Mouse (Mus musculus) lung, embryonic 15.5 days (tissue): ENCODE measurements around the gene Rflna. TPM values are rescaled to one million over a fixed set of nuclear protein-coding genes. Genes with fewer than 3 reads are reported as not detected.

ENCODE experiments used
- ATAC-seq: fragments of 200-750 bp; cut with Nextera tagmentation; 2 replicates; pipeline ENCODE4 v1.8.0; 2017; ENCODE audit warnings: moderate number of reproducible peaks, borderline replicate concordance; ENCODE audit not compliant: low FRiP score, low TSS enrichment; ENCODE audit errors: extremely low read depth
- H3K27ac ChIP-seq: fragments of 300-500 bp; sonication (generic); 2 replicates; pipeline ENCODE4 v1.5.1; 2015; ENCODE audit warnings: moderate library complexity, mild to moderate bottlenecking, inconsistent platforms
- H3K27me3 ChIP-seq: fragments of 300-500 bp; sonication (generic); 2 replicates; pipeline ENCODE4 v1.6.1; 2015; ENCODE audit warnings: inconsistent platforms
- H3K36me3 ChIP-seq: fragments of 300-500 bp; sonication (generic); 2 replicates; pipeline ENCODE4 v1.6.1; 2015; ENCODE audit warnings: inconsistent platforms
- H3K4me1 ChIP-seq: fragments of 300-500 bp; sonication (generic); 2 replicates; pipeline ENCODE4 v1.6.1; 2015; ENCODE audit warnings: inconsistent platforms
- H3K4me2 ChIP-seq: fragments of 300-500 bp; sonication (generic); 2 replicates; pipeline ENCODE4 v1.6.1; 2015; ENCODE audit warnings: inconsistent platforms, mild to moderate bottlenecking, moderate library complexity
- H3K4me3 ChIP-seq: fragments of 300-500 bp; sonication (generic); 2 replicates; pipeline ENCODE4 v1.5.1; 2015; ENCODE audit warnings: mild to moderate bottlenecking, inconsistent platforms
- H3K9ac ChIP-seq: fragments of 300-500 bp; sonication (generic); 2 replicates; pipeline ENCODE4 v1.6.1; 2015; ENCODE audit warnings: inconsistent platforms
- H3K9me3 ChIP-seq: fragments of 300-500 bp; sonication (generic); 2 replicates; pipeline ENCODE4 v1.6.1; 2016; ENCODE audit warnings: inconsistent platforms
- WGBS: fragments of 180-500 bp; shearing (Covaris S2); methylation state at CpG from one replicate; pipeline ENCODE4 v1.1.7; 2015; 5-methylcytosine and 5-hydroxymethylcytosine counted together
- polyA plus RNA-seq: library from polyadenylated mRNA; unstranded; fragments of >200 nt; fragmentation: Nextera tagmentation; extraction: Ambion mirVana; gene quantifications from 2 replicates; pipeline ENCODE4 v1.2.1, GENCODE M21; 2015

Gene Rflna
- polyA plus RNA-seq, 1 experiment from 2014 or later, result 7.7 TPM

DNA sequence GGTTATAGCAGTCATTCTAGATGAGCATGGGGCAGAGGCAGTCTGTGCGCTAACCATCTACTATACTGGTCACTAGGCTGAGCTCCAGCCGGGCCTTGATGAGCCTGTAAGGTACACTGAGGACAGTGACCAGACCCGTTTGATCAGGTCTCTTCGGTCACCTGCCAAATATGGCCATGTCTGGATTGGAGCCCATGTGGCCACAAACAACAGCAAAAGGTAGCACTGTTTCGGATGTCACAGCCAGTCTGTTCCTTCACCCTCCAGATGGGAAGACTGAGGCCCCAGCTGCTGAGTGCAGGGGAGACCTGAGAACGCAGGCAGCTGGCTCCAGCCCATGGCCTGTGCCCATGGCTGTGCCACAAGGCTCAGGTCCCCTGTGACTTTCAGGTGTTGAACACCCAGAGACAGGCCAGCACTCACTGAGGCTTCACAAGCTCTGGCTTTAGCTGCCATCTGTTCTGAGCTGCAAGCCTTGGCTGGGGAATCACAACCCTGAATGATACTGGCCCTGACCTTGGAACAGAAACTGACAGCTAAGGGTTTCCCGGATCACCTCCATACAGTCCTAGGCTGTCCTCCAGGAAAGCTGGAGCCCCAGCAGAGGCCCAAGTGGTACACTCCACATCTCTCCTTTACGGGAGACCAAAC, 36.5 kb downstream of the Rflna start:
- Histone ChIP-seq H3K4me3 (no peak overlapping the region), H3K36me3 (peaks cover 76% of the 10 kb centered on the region), H3K9ac (no peak overlapping the region), H3K27me3 (no peaks in the 10 kb centered on the region), H3K9me3 (no peaks in the 10 kb centered on the region), H3K4me2 (no peak overlapping the region), H3K4me1 (no peaks in the 10 kb centered on the region), H3K27ac (no peak overlapping the region)
- ATAC-seq, result no peak
- WGBS, result 89% methylated on average over 8 of the region's 8 CpGs

DNA sequence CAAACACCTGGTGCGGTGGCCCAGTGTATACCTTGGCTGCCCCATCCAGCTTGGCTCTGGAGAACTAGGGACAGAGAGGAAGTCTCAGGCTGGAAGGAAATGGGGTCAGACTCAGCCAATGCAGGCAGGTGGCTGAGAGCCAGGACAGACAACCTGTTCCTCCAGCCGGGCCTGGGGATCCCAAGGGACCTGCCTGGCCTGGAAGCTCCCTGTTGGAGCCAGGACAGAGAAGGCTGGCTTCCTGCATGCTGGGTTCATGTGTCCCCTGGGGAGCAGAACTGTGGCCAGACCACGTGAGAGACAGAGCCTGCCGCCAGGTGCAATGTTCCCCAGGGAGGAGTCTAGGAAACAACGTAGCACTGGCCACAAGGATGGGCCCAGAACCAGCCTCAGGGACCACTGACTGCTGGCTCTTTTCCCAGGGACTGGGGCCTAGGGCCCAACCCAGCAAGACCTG, 37.1 kb downstream of the Rflna start:
- peaks cover 75% of the 10 kb centered on the region for H3K36me3 ChIP-seq
- no peak overlapping the region for H3K27ac ChIP-seq
- no peak overlapping the region for H3K9ac ChIP-seq
- H3K4me3 ChIP-seq, result no peak overlapping the region
- no peak for ATAC-seq
- no peak overlapping the region for H3K4me2 ChIP-seq
- H3K4me1 ChIP-seq, result no peaks in the 10 kb centered on the region
- no peaks in the 10 kb centered on the region for H3K27me3 ChIP-seq
- 68% methylated on average over 5 of the region's 5 CpGs for WGBS
- H3K9me3 ChIP-seq, result no peaks in the 10 kb centered on the region

DNA sequence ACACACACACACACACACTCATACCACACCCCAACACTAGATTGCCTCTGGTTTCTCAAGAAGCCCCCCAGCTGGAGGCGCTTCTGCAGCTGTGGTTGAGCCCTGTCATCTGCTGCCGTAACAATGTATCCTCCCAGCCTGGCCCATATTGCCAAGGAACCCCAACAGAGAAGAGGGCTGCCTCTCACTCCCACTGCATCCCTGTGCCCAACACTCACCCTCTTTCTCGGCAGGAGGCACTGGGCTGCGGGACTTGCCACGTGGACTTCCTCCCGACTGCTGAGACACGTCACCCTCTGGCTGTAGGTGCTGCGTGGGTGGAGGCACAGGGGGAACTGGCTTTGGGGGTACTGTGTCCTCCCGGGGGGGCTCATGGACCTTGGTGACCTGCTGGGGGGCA, 38.6 kb downstream of the Rflna start:
- Histone ChIP-seq H3K36me3 (peaks cover 72% of the 10 kb centered on the region), H3K9ac (no peak overlapping the region), H3K27me3 (no peaks in the 10 kb centered on the region), H3K27ac (no peak overlapping the region), H3K4me2 (no peak overlapping the region), H3K4me3 (no peak overlapping the region), H3K4me1 (no peaks in the 10 kb centered on the region), H3K9me3 (no peaks in the 10 kb centered on the region)
- WGBS, result 74% methylated on average over 9 of the region's 9 CpGs
- no peak for ATAC-seq

DNA sequence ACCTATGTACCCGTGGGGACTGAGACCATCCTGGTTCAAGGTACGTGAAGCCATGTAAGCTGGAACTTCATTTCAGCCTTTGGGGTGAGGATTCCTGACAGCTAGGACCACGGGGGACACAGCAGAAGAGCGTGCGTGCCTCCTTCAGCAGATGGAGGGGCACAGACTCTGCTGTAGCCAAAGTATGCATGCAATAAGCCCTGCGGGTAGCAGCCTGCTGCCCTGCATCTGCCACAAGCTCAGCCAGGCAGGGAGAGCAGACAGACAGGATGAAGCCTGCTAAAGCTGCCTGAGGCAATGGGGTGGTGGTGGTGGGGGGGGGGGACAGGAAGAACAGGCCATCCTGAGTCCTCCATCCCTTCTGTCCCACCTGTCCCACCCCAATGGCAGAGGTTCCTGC, 40.4 kb downstream of the Rflna start:
- ATAC-seq, result no peak
- 96% methylated on average over 6 of the region's 6 CpGs for WGBS
- no peak overlapping the region for H3K9ac ChIP-seq
- H3K36me3 ChIP-seq, result peaks cover 72% of the 10 kb centered on the region
- no peaks in the 10 kb centered on the region for H3K27me3 ChIP-seq
- H3K9me3 ChIP-seq, result no peaks in the 10 kb centered on the region
- H3K4me1 ChIP-seq, result no peaks in the 10 kb centered on the region
- H3K27ac ChIP-seq, result no peak overlapping the region
- no peak overlapping the region for H3K4me3 ChIP-seq
- H3K4me2 ChIP-seq, result no peak overlapping the region

DNA sequence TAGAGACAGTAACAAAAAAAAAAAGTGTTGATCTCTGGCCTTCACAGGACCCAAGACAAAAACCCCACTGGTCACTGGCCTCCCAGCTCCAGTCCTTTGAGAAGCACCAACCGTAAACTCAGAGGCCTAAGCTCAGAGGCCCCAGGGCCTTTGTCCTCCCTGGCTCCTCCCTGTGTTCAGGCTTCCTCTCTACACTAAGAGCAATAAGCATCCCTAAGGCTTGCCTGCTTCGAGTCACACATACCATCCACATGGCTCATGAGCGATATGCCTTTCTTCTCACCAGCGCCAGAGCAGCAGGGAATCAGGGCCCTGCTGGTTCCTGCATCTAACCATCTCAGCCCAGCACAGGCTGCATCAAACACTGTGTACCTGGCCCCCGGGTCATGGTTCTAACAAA, 42.2 kb downstream of the Rflna start:
- Histone ChIP-seq H3K4me2 (no peak overlapping the region), H3K4me1 (no peaks in the 10 kb centered on the region), H3K9me3 (no peaks in the 10 kb centered on the region), H3K27ac (no peak overlapping the region), H3K27me3 (no peaks in the 10 kb centered on the region), H3K4me3 (no peak overlapping the region), H3K36me3 (peaks cover 78% of the 10 kb centered on the region), H3K9ac (no peak overlapping the region)
- no peak for ATAC-seq
- 72% methylated on average over 5 of the region's 5 CpGs for WGBS

DNA sequence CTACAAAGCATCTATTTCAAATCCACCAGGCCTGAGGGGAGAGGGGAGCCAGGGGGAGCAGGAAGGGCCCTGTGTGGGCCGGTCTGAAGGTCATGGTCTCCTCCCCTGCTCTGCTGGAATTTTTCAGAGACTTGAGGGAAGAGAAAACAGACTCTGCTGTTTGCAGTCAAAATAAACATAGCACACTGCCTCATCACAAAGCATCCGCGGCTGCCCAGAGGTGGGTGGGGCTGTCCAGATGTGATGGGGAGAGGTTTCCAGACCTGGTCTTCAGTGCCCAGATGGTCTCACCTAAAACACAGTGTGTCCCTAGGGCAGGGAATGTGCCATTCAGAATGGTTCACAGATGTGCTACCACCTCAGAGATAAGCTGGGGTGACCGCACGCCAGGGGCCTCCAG, 43.4 kb downstream of the Rflna start:
- H3K9ac ChIP-seq, result no peak overlapping the region
- 0 out of 2 replicates have a peak, but pooled peaks cover under 1% of the 10 kb centered on the region for H3K4me1 ChIP-seq
- no peak overlapping the region for H3K4me2 ChIP-seq
- 51% methylated on average over 5 of the region's 5 CpGs for WGBS
- H3K4me3 ChIP-seq, result no peak overlapping the region
- H3K36me3 ChIP-seq, result peaks cover 82% of the 10 kb centered on the region
- H3K27ac ChIP-seq, result no peak overlapping the region
- no peak for ATAC-seq
- H3K9me3 ChIP-seq, result no peaks in the 10 kb centered on the region
- H3K27me3 ChIP-seq, result no peaks in the 10 kb centered on the region

DNA sequence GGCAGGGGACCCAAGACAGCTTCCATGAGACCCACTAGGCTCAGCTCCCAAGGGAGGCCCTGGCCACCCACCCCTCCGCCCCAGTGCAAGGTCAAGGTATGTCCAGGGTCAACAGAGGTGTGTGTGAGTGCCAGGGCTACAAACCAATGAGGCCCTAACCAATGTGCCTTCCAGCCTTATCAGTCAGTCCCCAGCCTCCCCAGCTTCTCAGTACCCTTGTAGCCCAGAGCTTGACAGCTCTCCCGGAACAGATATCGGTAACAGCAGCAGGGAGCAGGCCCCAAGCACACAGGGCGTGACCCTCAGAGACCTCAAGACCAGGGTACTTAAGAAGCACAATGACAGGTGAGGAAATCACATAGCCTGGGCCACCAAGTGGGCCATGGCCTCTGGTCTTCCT, 46.5 kb downstream of the Rflna start:
- WGBS, result 83% methylated on average over 4 of the region's 4 CpGs
- Histone ChIP-seq H3K4me3 (no peak overlapping the region), H3K36me3 (peaks cover 65% of the 10 kb centered on the region), H3K9me3 (no peaks in the 10 kb centered on the region), H3K27me3 (no peaks in the 10 kb centered on the region), H3K9ac (no peak overlapping the region), H3K4me1 (peaks cover 31% of the 10 kb centered on the region), H3K4me2 (no peak overlapping the region), H3K27ac (no peak overlapping the region)
- ATAC-seq, result no peak

DNA sequence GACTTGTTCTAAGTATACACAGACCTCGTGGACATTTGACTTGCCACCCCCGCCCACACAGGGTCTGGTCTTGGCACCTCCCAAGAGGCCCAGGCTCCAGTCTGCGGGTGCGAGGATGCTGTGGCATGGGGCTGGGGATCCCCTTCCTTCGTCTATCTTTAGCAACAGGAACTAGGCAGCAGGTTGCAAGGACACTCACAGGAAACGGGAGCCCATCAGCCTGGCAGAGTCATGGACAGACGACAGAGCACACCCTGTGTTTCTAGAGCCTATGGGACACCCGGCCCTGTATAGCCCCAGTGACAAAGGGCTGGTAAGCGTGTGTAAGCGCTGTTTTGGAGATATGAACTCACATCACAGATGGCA, 49.2 kb downstream of the Rflna start:
- H3K9ac ChIP-seq, result no peak overlapping the region
- 55% methylated on average over 10 of the region's 10 CpGs for WGBS
- no peak overlapping the region for H3K4me2 ChIP-seq
- H3K36me3 ChIP-seq, result peaks cover 51% of the 10 kb centered on the region
- no peak overlapping the region for H3K4me3 ChIP-seq
- H3K27ac ChIP-seq, result 0 out of 2 replicates have a peak overlapping the region, but pooled peaks have one; percentile 17
- peaks cover 59% of the 10 kb centered on the region for H3K4me1 ChIP-seq
- H3K27me3 ChIP-seq, result no peaks in the 10 kb centered on the region
- H3K9me3 ChIP-seq, result no peaks in the 10 kb centered on the region
- ATAC-seq, result no peak

DNA sequence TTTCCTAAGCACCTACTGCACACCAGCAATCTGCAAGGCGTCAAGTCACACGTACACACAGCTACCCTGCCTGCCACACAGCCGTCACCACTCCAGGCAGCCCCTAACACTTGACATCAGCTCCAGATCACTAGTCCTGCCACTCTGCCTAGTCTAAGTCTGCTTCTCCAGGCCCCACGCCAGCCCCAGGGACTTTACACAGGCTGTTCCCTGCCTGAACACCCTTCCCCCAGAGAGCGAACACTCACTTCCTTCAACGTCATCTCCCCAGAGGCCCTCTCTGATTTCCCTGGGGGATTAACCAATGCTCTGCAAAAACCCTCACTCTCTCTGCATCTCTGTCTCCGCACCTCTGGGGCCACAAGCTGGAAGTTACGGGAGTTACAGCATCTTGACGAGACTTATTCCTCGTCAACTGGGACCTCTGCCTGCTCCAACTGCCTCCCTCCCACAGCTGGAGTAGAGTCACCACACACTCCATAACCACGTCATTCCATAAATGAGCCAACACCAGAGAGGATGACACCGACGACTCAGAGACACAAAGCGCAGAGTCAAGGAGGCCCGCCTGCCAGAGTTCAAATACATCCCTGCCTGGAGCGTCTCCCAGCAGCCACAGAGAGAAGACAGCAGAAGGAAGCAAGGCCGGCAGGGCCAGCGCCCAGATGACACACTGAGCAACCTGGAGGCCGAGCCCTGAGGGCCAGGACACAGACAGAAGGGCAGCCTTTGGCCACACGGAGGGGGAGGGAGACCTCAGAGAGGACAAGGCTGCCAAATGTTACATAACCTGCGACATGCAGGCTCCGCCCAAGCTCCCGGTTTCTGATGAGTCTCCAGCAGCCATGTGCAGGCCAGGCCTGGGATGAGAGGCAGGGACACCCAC, 49.8 kb downstream of the Rflna start:
- Histone ChIP-seq H3K9ac (no peak overlapping the region), H3K27me3 (no peaks in the 10 kb centered on the region), H3K36me3 (peaks cover 45% of the 10 kb centered on the region), H3K4me3 (no peak overlapping the region), H3K4me1 (peaks cover 65% of the 10 kb centered on the region), H3K9me3 (no peaks in the 10 kb centered on the region), H3K27ac (peak overlapping the region; percentile 67), H3K4me2 (no peak overlapping the region)
- peak; percentile 41 for ATAC-seq
- WGBS, result 41% methylated on average over 23 of the region's 23 CpGs

DNA sequence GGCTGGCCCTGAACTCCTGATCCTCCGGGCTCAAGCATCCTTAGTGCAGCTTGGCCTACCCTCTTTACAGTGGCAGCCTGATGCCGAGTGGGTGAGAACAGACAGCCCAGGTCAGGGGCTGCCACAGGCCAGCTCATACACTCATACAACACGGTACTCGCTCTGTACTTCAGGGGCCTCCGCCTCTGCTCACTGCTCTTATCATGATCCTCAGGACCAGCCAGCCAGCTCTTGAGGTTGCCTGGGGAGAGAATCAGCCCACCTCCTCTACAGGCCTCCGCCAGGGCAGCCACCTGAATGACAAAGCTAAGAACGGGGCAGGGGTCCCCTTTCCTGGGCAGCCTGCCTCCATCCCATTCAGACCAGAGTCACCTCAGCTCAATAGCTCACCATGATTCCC, 50.6 kb downstream of the Rflna start:
- H3K9ac ChIP-seq, result no peak overlapping the region
- no peaks in the 10 kb centered on the region for H3K27me3 ChIP-seq
- no peaks in the 10 kb centered on the region for H3K9me3 ChIP-seq
- WGBS, result 60% methylated on average over 7 of the region's 7 CpGs
- no peak overlapping the region for H3K4me2 ChIP-seq
- H3K27ac ChIP-seq, result peak overlapping the region; percentile 67; the same call in 1 of the 2 replicates
- no peak for ATAC-seq
- H3K4me1 ChIP-seq, result peaks cover 73% of the 10 kb centered on the region
- no peak overlapping the region for H3K4me3 ChIP-seq
- H3K36me3 ChIP-seq, result peaks cover 37% of the 10 kb centered on the region

DNA sequence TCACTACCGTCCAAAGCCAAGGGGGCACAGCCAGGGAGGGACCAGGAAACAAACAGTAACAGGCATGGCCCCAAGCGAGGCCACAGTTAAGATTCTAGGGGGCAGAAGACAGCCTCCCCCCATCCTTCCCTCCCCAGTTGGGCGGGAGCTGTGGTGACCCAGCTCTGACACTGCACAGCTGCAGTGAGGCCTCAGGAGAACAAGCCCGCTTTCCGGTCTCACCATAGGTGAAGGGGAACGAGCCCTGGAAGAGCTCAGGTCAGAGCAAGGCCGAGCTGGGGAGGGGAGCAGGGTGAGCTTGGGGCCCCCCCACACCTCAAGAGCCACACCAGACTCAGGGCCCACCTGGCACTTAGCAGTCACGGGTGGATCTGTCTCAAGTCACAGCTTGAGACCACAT, 52.9 kb downstream of the Rflna start:
- H3K4me3 ChIP-seq, result no peak overlapping the region
- H3K4me2 ChIP-seq, result peak overlapping the region; percentile 52
- H3K27ac ChIP-seq, result 0 out of 2 replicates have a peak overlapping the region, but pooled peaks have one; percentile 90
- H3K4me1 ChIP-seq, result peaks cover 92% of the 10 kb centered on the region
- no peak overlapping the region for H3K9ac ChIP-seq
- H3K9me3 ChIP-seq, result no peaks in the 10 kb centered on the region
- no peaks in the 10 kb centered on the region for H3K27me3 ChIP-seq
- 57% methylated on average over 8 of the region's 8 CpGs for WGBS
- peaks cover 14% of the 10 kb centered on the region for H3K36me3 ChIP-seq
- no peak for ATAC-seq

DNA sequence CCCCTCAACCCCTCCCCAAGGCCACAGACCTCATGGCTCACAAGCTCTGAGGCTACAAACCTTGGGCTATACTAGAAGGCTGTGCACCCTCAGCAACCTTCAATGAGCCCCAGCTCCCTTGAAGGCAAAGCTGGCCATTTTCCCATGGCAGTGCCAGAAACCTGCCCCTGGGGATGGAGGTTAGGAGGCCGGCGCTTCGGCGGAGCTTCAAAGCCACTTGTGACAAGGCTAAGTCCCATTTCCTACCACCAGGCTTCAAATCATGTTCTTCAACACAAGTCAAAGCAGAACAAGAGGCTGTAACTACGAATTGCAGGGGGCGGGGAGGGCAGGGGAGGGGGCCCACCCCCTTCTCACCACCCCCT, 53.3 kb downstream of the Rflna start:
- Histone ChIP-seq H3K9ac (no peak overlapping the region), H3K9me3 (no peaks in the 10 kb centered on the region), H3K4me2 (peak overlapping the region; percentile 52), H3K27ac (peak overlapping the region; percentile 90), H3K4me3 (no peak overlapping the region; the same call in 1 of the 2 replicates), H3K36me3 (peaks cover 12% of the 10 kb centered on the region; the same call in 1 of the 2 replicates), H3K4me1 (peaks cover 92% of the 10 kb centered on the region), H3K27me3 (no peaks in the 10 kb centered on the region)
- ATAC-seq, result no peak
- WGBS, result 25% methylated on average over 6 of the region's 6 CpGs
